Mouse (Mus musculus): ENCODE data around the gene Tbc1d30. TPM values are rescaled to one million over a fixed set of nuclear protein-coding genes. Genes with fewer than 3 reads are reported as not detected.

The Tbc1d30 gene
- total and polyA plus RNA-seq, 2 experiments from 2014 or later = 1.1 to 14.7 TPM

GRCm38 (mm10) chr10:121277022-121277471 lies 74.0 kb downstream of the Tbc1d30 start:
- no peak overlapping the region for H3K4me3 ChIP-seq (ENCODE audit: low read depth, low read length)
- no peak for DNase-seq (ENCODE audit: low spot score)
- no peaks in the 10 kb centered on the region; the same call in 1 of the 2 replicates for H3K9me3 ChIP-seq (replicated peaks; ENCODE audit: control insufficient read depth, low read length)
- ATAC-seq (ENCODE audit: insufficient read depth, low read depth) = no peak
- peaks cover 4% of the 10 kb centered on the region; the same call in 1 of the 2 replicates for H3K36me3 ChIP-seq (replicated peaks; ENCODE audit: control insufficient read depth, insufficient read depth, low read length)
- 84% methylated on average over 2 of the region's 2 CpGs for WGBS
- no peak overlapping the region for H3K4me2 ChIP-seq (ENCODE audit: low read depth, low read length)
- no peak overlapping the region for H3K27ac ChIP-seq (ENCODE audit: low read depth)
- H3K27me3 ChIP-seq (ENCODE audit: control insufficient read depth, insufficient read depth, low read length) = no peaks in the 10 kb centered on the region
- no peak for TF ChIP-seq CTCF (IDR thresholded peaks at IDR 0.05; ENCODE audit: low read depth)
- TF ChIP-seq EP300 (IDR thresholded peaks at IDR 0.05; ENCODE audit: low read depth) = no peak
- no peaks in the 10 kb centered on the region for H3K4me1 ChIP-seq (ENCODE audit: control insufficient read depth, insufficient read depth)
- H3K9ac ChIP-seq (replicated peaks; ENCODE audit: low read depth, low read length) = no peak overlapping the region

- 80% methylated on average over 1 of the region's 1 CpGs for WGBS
- TF ChIP-seq CTCF (IDR thresholded peaks at IDR 0.05; ENCODE audit: low read depth) = no peak
- no peak for TF ChIP-seq EP300 (IDR thresholded peaks at IDR 0.05; ENCODE audit: low read depth)
- H3K27me3 ChIP-seq (ENCODE audit: control insufficient read depth, insufficient read depth, low read length) = no peaks in the 10 kb centered on the region
- H3K4me1 ChIP-seq (ENCODE audit: control insufficient read depth, insufficient read depth) = no peaks in the 10 kb centered on the region
- no peak for ATAC-seq (ENCODE audit: insufficient read depth, low read depth)
- H3K9ac ChIP-seq (replicated peaks; ENCODE audit: low read depth, low read length) = no peak overlapping the region
- H3K4me3 ChIP-seq (ENCODE audit: low read depth, low read length) = no peak overlapping the region
- peaks cover 9% of the 10 kb centered on the region; the same call in 1 of the 2 replicates for H3K36me3 ChIP-seq (replicated peaks; ENCODE audit: control insufficient read depth, insufficient read depth, low read length)
- H3K4me2 ChIP-seq (ENCODE audit: low read depth, low read length) = no peak overlapping the region
- DNase-seq (ENCODE audit: low spot score) = no peak
- H3K27ac ChIP-seq (ENCODE audit: low read depth) = no peak overlapping the region
- H3K9me3 ChIP-seq (replicated peaks; ENCODE audit: control insufficient read depth, low read length) = no peaks in the 10 kb centered on the region; the same call in 1 of the 2 replicates
Observed at GRCm38 (mm10) chr10:121274964-121275363, 76.1 kb downstream of the Tbc1d30 start.

DNA sequence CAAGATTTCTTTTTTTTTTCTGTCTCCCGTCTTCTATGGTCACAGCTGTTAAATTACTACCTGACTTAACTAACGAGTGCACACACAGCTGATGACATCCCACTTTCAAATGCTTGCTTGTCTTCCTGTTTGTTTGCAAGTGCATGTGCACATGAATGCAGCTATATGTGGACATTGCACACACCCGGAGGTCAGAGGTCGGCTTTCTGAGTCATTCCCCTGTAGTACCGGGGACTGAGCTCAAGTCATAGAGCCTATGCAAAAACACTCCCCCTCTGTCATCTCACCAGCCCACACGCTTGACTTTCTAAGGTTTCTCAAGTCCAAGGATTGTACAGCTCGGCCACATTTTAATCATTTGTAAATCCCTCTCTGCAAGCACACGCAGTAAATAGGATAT lies 80.1 kb downstream of the Tbc1d30 start:
- 70% methylated on average over 8 of the region's 8 CpGs for WGBS
- TF ChIP-seq EP300 (IDR thresholded peaks at IDR 0.05; ENCODE audit: low read depth) = no peak
- no peak for TF ChIP-seq CTCF (IDR thresholded peaks at IDR 0.05; ENCODE audit: low read depth)
- ATAC-seq (ENCODE audit: insufficient read depth, low read depth) = no peak

GRCm38 (mm10) chr10:121268771-121269170 lies 82.3 kb downstream of the Tbc1d30 start:
- no peak for TF ChIP-seq CTCF (IDR thresholded peaks at IDR 0.05; ENCODE audit: low read depth)
- TF ChIP-seq EP300 (IDR thresholded peaks at IDR 0.05; ENCODE audit: low read depth) = no peak
- H3K36me3 ChIP-seq (replicated peaks; ENCODE audit: control insufficient read depth, insufficient read depth, low read length) = 0 out of 2 replicates have a peak, but pooled peaks cover 6% of the 10 kb centered on the region
- H3K4me2 ChIP-seq (ENCODE audit: low read depth, low read length) = no peak overlapping the region
- no peak for DNase-seq (ENCODE audit: low spot score)
- H3K27me3 ChIP-seq (ENCODE audit: control insufficient read depth, insufficient read depth, low read length) = no peaks in the 10 kb centered on the region
- H3K27ac ChIP-seq (ENCODE audit: low read depth) = no peak overlapping the region
- no peaks in the 10 kb centered on the region for H3K4me1 ChIP-seq (ENCODE audit: control insufficient read depth, insufficient read depth)
- no peaks in the 10 kb centered on the region for H3K9me3 ChIP-seq (replicated peaks; ENCODE audit: control insufficient read depth, low read length)
- ATAC-seq (ENCODE audit: insufficient read depth, low read depth) = no peak
- 68% methylated on average over 8 of the region's 8 CpGs for WGBS
- no peak overlapping the region for H3K9ac ChIP-seq (replicated peaks; ENCODE audit: low read depth, low read length)
- no peak overlapping the region for H3K4me3 ChIP-seq (ENCODE audit: low read depth, low read length)

More for the DNA sequence above, 80.1 kb downstream of the Tbc1d30 start:
- Histone ChIP-seq H3K9ac (replicated peaks; ENCODE audit: low read depth, low read length) (no peak overlapping the region), H3K4me2 (ENCODE audit: low read depth, low read length) (no peak overlapping the region), H3K9me3 (replicated peaks; ENCODE audit: control insufficient read depth, low read length) (no peaks in the 10 kb centered on the region; the same call in 1 of the 2 replicates), H3K36me3 (replicated peaks; ENCODE audit: control insufficient read depth, insufficient read depth, low read length) (peaks cover 9% of the 10 kb centered on the region; the same call in 1 of the 2 replicates), H3K27me3 (ENCODE audit: control insufficient read depth, insufficient read depth, low read length) (no peaks in the 10 kb centered on the region), H3K4me3 (ENCODE audit: low read depth, low read length) (no peak overlapping the region), H3K4me1 (ENCODE audit: control insufficient read depth, insufficient read depth) (no peaks in the 10 kb centered on the region), H3K27ac (ENCODE audit: low read depth) (no peak overlapping the region)
- no peak for DNase-seq (ENCODE audit: low spot score)

GRCm38 (mm10) chr10:121264204-121264575 lies 86.9 kb downstream of the Tbc1d30 start:
- 56% methylated on average over 7 of the region's 7 CpGs for WGBS
- H3K27ac ChIP-seq (ENCODE audit: low read depth) = no peak overlapping the region
- DNase-seq (ENCODE audit: low spot score) (no peak), ATAC-seq (ENCODE audit: insufficient read depth, low read depth) (no peak)
- H3K9ac ChIP-seq (replicated peaks; ENCODE audit: low read depth, low read length) = no peak overlapping the region
- TF ChIP-seq CTCF (IDR thresholded peaks at IDR 0.05; ENCODE audit: low read depth) = no peak
- TF ChIP-seq EP300 (IDR thresholded peaks at IDR 0.05; ENCODE audit: low read depth) = no peak
- H3K4me3 ChIP-seq (ENCODE audit: low read depth, low read length) = no peak overlapping the region
- H3K4me2 ChIP-seq (ENCODE audit: low read depth, low read length) = no peak overlapping the region
- no peaks in the 10 kb centered on the region for H3K4me1 ChIP-seq (ENCODE audit: control insufficient read depth, insufficient read depth)
- H3K9me3 ChIP-seq (replicated peaks; ENCODE audit: control insufficient read depth, low read length) = no peaks in the 10 kb centered on the region
- no peaks in the 10 kb centered on the region for H3K27me3 ChIP-seq (ENCODE audit: control insufficient read depth, insufficient read depth, low read length)
- no peaks in the 10 kb centered on the region for H3K36me3 ChIP-seq (replicated peaks; ENCODE audit: control insufficient read depth, insufficient read depth, low read length)
